Mouse (Mus musculus) heart, embryonic 15.5 days (tissue): Measurements from ENCODE around the gene Tex33. TPM values are rescaled to one million over a fixed set of nuclear protein-coding genes. Genes with fewer than 3 reads are reported as not detected.

Experiments
- ATAC-seq: fragments of 200-750 bp; cut with Nextera tagmentation; replicated peaks from 2 replicates; pipeline ENCODE4 v1.8.0; 2017; ENCODE audit warnings: low read depth, moderate TSS enrichment; ENCODE audit not compliant: insufficient number of reproducible peaks, insufficient read depth, low FRiP score
- H3K27ac ChIP-seq: fragments of 300-500 bp; sonication (generic); 2 replicates; pipeline ENCODE4 v1.5.1; 2015; ENCODE audit warnings: mild to moderate bottlenecking, inconsistent platforms
- H3K27me3 ChIP-seq: fragments of 300-500 bp; sonication (generic); 2 replicates; pipeline ENCODE4 v1.6.1; 2015; ENCODE audit warnings: inconsistent platforms
- H3K36me3 ChIP-seq: fragments of 300-500 bp; sonication (generic); 2 replicates; pipeline ENCODE4 v1.6.1; 2015; ENCODE audit warnings: mild to moderate bottlenecking, inconsistent platforms
- H3K4me1 ChIP-seq: fragments of 300-500 bp; sonication (generic); replicated peaks from 2 replicates; pipeline ENCODE4 v1.6.1; 2015; ENCODE audit warnings: inconsistent platforms
- H3K4me2 ChIP-seq: fragments of 300-500 bp; sonication (generic); 2 replicates; pipeline ENCODE4 v1.6.1; 2015; ENCODE audit warnings: inconsistent platforms, mild to moderate bottlenecking, moderate library complexity
- H3K4me3 ChIP-seq: fragments of 300-500 bp; sonication (generic); 2 replicates; pipeline ENCODE4 v1.5.1; 2015; ENCODE audit warnings: mild to moderate bottlenecking, inconsistent platforms
- H3K9ac ChIP-seq: fragments of 300-500 bp; sonication (generic); 2 replicates; pipeline ENCODE4 v1.6.1; 2015; ENCODE audit warnings: mild to moderate bottlenecking, inconsistent platforms
- H3K9me3 ChIP-seq: fragments of 300-500 bp; sonication (generic); replicated peaks from 2 replicates; pipeline ENCODE4 v1.6.1; 2016; ENCODE audit warnings: inconsistent platforms
- WGBS: fragments of 180-500 bp; shearing (Covaris S2); methylation state at CpG from one replicate; pipeline ENCODE4 v1.1.7; 2015; ENCODE audit warnings: mixed read lengths; 5-methylcytosine and 5-hydroxymethylcytosine counted together
- polyA plus RNA-seq: library from polyadenylated mRNA; unstranded; fragments of >200 nt; fragmentation: Nextera tagmentation; extraction: Ambion mirVana; gene quantifications from 2 replicates; pipeline ENCODE4 v1.2.1, GENCODE M21; 2015

Tex33 gene
- polyA plus RNA-seq, 1 experiment from 2014 or later, result not detected

DNA sequence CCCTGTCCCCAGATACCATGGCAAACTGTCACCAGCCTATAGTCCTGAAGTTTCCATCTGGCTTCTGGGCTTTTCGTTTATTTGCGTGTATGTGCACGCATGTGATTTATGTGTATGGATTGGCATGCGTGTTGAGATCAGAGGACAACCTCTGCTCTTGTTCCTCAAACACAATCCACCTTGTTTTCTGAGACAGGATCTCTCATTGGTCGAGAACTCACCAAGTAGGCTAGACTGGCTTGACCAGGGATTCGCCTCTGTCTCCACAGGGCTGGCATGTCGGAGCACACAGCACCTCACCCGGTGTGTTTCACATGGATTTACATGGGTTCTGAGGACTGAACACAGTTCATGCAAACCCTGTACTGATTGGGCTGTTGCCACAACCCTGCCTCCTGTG lies 18.4 kb upstream of the Tex33 start:
- no peak overlapping the region for H3K4me2 ChIP-seq
- no peak for ATAC-seq
- H3K27me3 ChIP-seq, result peaks cover 35% of the 10 kb centered on the region
- 90% methylated on average over 8 of the region's 8 CpGs for WGBS
- H3K9ac ChIP-seq, result no peak overlapping the region
- H3K36me3 ChIP-seq, result no peaks in the 10 kb centered on the region
- H3K4me1 ChIP-seq, result peaks cover 9% of the 10 kb centered on the region
- H3K4me3 ChIP-seq, result no peak overlapping the region
- H3K27ac ChIP-seq, result no peak overlapping the region
- no peaks in the 10 kb centered on the region for H3K9me3 ChIP-seq

GRCm38 (mm10) chr15:78413719-78414117 lies 18.0 kb upstream of the Tex33 start:
- no peak for ATAC-seq
- no peaks in the 10 kb centered on the region for H3K9me3 ChIP-seq
- H3K36me3 ChIP-seq, result no peaks in the 10 kb centered on the region
- 44% methylated on average over 1 of the region's 1 CpGs for WGBS
- peaks cover 36% of the 10 kb centered on the region for H3K27me3 ChIP-seq
- H3K4me2 ChIP-seq, result no peak overlapping the region
- H3K9ac ChIP-seq, result no peak overlapping the region
- H3K27ac ChIP-seq, result no peak overlapping the region
- peaks cover 9% of the 10 kb centered on the region for H3K4me1 ChIP-seq
- no peak overlapping the region for H3K4me3 ChIP-seq

GRCm38 (mm10) chr15:78413083-78413718 lies 17.5 kb upstream of the Tex33 start:
- no peak for ATAC-seq

GRCm38 (mm10) chr15:78409570-78410052 lies 13.9 kb upstream of the Tex33 start:
- no peak for ATAC-seq
- Histone ChIP-seq H3K4me3 (peak overlapping the region; percentile 35), H3K4me2 (peak overlapping the region; percentile 59), H3K4me1 (peaks cover 34% of the 10 kb centered on the region), H3K9me3 (no peaks in the 10 kb centered on the region), H3K36me3 (no peaks in the 10 kb centered on the region), H3K27me3 (peaks cover 42% of the 10 kb centered on the region), H3K9ac (peak overlapping the region; percentile 30; the same call in 1 of the 2 replicates), H3K27ac (no peak overlapping the region)
- 30% methylated on average over 12 of the region's 12 CpGs for WGBS

More at GRCm38 (mm10) chr15:78413083-78413718, 17.5 kb upstream of the Tex33 start:
- Histone ChIP-seq H3K36me3 (no peaks in the 10 kb centered on the region), H3K27ac (no peak overlapping the region), H3K4me3 (no peak overlapping the region), H3K27me3 (peaks cover 39% of the 10 kb centered on the region), H3K9me3 (no peaks in the 10 kb centered on the region), H3K4me2 (no peak overlapping the region), H3K9ac (no peak overlapping the region), H3K4me1 (peaks cover 9% of the 10 kb centered on the region)
- 80% methylated on average over 14 of the region's 14 CpGs for WGBS

GRCm38 (mm10) chr15:78406293-78406934 lies 10.7 kb upstream of the Tex33 start, which contains the start of gene Mpst:
Mpst (plus strand) TSS chr15:78406416.
- ATAC-seq, result peak; percentile 78
- Histone ChIP-seq H3K4me1 (peaks cover 65% of the 10 kb centered on the region), H3K4me3 (peak within 1 kb of the TSS; percentile 73), H3K27ac (peak within 1 kb of the TSS; percentile 96), H3K4me2 (peak within 1 kb of the TSS; percentile 86), H3K27me3 (peaks cover 35% of the 10 kb centered on the region), H3K9me3 (no peaks in the 10 kb centered on the region), H3K9ac (peak within 1 kb of the TSS; percentile 75), H3K36me3 (no peaks in the 10 kb centered on the region)
- under 1% methylated on average over 40 of the region's 40 CpGs for WGBS

GRCm38 (mm10) chr15:78405517-78406211 lies 10.0 kb upstream of the Tex33 start, which contains the start of gene Tst:
Tst (minus strand) TSS chr15:78405907.
- Histone ChIP-seq H3K4me3 (peak within 1 kb of the TSS; percentile 73), H3K4me1 (peaks cover 70% of the 10 kb centered on the region), H3K36me3 (no peaks in the 10 kb centered on the region), H3K9ac (peak within 1 kb of the TSS; percentile 75), H3K27ac (peak within 1 kb of the TSS; percentile 96), H3K9me3 (no peaks in the 10 kb centered on the region), H3K4me2 (peak within 1 kb of the TSS; percentile 86), H3K27me3 (peaks cover 28% of the 10 kb centered on the region)
- 2% methylated on average over 34 of the region's 34 CpGs for WGBS
- ATAC-seq, result peak; percentile 76

- no peak for ATAC-seq
- Histone ChIP-seq H3K4me3 (peak overlapping the region; percentile 73), H3K36me3 (no peaks in the 10 kb centered on the region), H3K9me3 (no peaks in the 10 kb centered on the region), H3K27me3 (peaks cover 22% of the 10 kb centered on the region), H3K9ac (peak overlapping the region; percentile 75), H3K27ac (peak overlapping the region; percentile 96; the same call in 1 of the 2 replicates), H3K4me1 (peaks cover 66% of the 10 kb centered on the region), H3K4me2 (peak overlapping the region; percentile 86)
- 53% methylated on average over 11 of the region's 11 CpGs for WGBS
These were observed 9.4 kb upstream of the Tex33 start for GRCm38 (mm10) chr15:78405098-78405497.

DNA sequence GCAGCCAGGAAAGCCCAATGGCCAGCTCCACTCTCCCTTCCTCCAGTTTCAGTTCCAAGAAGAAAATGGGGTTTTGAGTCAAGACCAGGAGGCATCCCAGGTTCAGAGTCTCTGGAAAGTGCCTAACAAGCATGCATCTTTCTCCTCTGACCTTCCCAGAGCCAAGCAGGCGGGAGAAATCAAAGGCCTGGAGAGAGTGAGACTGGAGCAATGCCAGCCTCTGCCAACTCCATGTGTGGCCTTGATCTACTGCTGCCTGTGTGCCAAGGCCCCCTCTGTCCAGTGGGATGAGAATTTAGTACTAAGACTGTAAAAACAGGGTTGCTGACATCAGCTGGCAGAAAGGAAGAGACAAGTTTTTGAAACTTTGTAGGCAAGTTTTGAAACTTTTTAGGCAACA lies 8.2 kb upstream of the Tex33 start:
- H3K27ac ChIP-seq, result peak overlapping the region; percentile 96
- peaks cover 10% of the 10 kb centered on the region for H3K27me3 ChIP-seq
- H3K4me3 ChIP-seq, result peak overlapping the region; percentile 73; the same call in 1 of the 2 replicates
- peak overlapping the region; percentile 11; the same call in 1 of the 2 replicates for H3K9ac ChIP-seq
- ATAC-seq, result no peak
- peaks cover 61% of the 10 kb centered on the region for H3K4me1 ChIP-seq
- WGBS, result 37% methylated on average over 1 of the region's 1 CpGs
- no peaks in the 10 kb centered on the region; the same call in 1 of the 2 replicates for H3K36me3 ChIP-seq
- no peaks in the 10 kb centered on the region for H3K9me3 ChIP-seq
- peak overlapping the region; percentile 86; the same call in 1 of the 2 replicates for H3K4me2 ChIP-seq

- H3K36me3 ChIP-seq, result no peaks in the 10 kb centered on the region; the same call in 1 of the 2 replicates
- peaks cover 5% of the 10 kb centered on the region for H3K27me3 ChIP-seq
- peaks cover 61% of the 10 kb centered on the region for H3K4me1 ChIP-seq
- H3K27ac ChIP-seq, result peak overlapping the region; percentile 96
- 40% methylated on average over 3 of the region's 3 CpGs for WGBS
- peak overlapping the region; percentile 11; the same call in 1 of the 2 replicates for H3K4me3 ChIP-seq
- 0 out of 2 replicates have a peak overlapping the region, but pooled peaks have one; percentile 11 for H3K9ac ChIP-seq
- H3K4me2 ChIP-seq, result peak overlapping the region; percentile 86
- no peaks in the 10 kb centered on the region for H3K9me3 ChIP-seq
- ATAC-seq, result no peak
These were observed 7.6 kb upstream of the Tex33 start for GRCm38 (mm10) chr15:78403301-78403741.

DNA sequence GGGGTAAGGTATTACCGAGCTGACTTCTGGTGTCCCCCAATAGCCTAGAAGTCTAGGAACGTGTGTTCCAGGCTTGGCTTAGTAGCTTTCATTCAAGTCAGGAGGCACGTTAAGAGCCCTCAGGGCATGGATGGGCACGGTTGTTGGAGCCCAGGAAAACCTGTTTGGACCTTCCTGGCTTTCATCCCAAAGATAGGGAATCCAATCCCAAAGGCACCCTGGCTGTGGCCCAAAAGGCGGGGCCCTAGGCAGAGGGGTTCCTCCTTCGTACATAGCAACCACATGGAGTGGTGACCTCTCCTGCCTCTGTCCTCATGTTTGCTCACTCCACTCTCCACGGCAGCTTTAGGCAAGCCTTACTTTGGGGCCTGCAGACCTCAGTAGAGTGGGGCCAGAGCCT lies 6.7 kb upstream of the Tex33 start:
- H3K4me1 ChIP-seq, result peaks cover 57% of the 10 kb centered on the region
- no peak overlapping the region for H3K4me3 ChIP-seq
- H3K9me3 ChIP-seq, result no peaks in the 10 kb centered on the region
- H3K36me3 ChIP-seq, result no peaks in the 10 kb centered on the region; the same call in 1 of the 2 replicates
- 0 out of 2 replicates have a peak overlapping the region, but pooled peaks have one; percentile 5 for H3K9ac ChIP-seq
- ATAC-seq, result no peak
- no peaks in the 10 kb centered on the region for H3K27me3 ChIP-seq
- H3K4me2 ChIP-seq, result peak overlapping the region; percentile 86; the same call in 1 of the 2 replicates
- H3K27ac ChIP-seq, result peak overlapping the region; percentile 96
- 47% methylated on average over 7 of the region's 7 CpGs for WGBS

DNA sequence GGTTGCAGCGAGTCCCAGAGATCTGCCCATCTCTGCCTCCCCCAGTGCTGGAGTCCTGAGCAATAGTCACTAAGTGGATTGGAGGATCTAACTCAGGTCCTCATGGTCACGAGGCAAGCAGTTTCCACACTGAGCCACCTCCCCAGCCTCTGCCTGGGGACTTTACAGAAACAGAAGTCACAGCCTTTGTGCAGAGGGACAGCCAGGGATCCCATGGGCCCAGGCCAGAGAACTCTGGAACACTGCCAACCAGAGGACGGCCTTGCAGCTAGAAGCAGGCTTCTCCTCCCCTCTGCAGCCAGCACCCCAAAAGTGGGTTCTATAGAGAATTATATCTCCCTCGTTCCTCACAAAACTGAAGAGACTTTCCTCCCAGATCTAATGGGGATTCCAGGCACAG lies 6.2 kb upstream of the Tex33 start:
- Histone ChIP-seq H3K9me3 (no peaks in the 10 kb centered on the region), H3K27ac (peak overlapping the region; percentile 96), H3K4me1 (peaks cover 52% of the 10 kb centered on the region), H3K4me3 (no peak overlapping the region), H3K36me3 (no peaks in the 10 kb centered on the region; the same call in 1 of the 2 replicates), H3K27me3 (no peaks in the 10 kb centered on the region), H3K9ac (0 out of 2 replicates have a peak overlapping the region, but pooled peaks have one; percentile 5), H3K4me2 (peak overlapping the region; percentile 86; the same call in 1 of the 2 replicates)
- WGBS, result 35% methylated on average over 4 of the region's 4 CpGs
- ATAC-seq, result no peak
